Mouse (Mus musculus) lung, embryonic 16.5 days (tissue): Measurements from ENCODE around the gene Card19. TPM values are rescaled to one million over a fixed set of nuclear protein-coding genes. Genes with fewer than 3 reads are reported as not detected.

Experiments
- ATAC-seq: fragments of 200-750 bp; cut with Nextera tagmentation; 2 replicates; pipeline ENCODE4 v1.8.0; 2017; ENCODE audit warnings: low read depth, mild to moderate bottlenecking, moderate library complexity
- H3K27ac ChIP-seq: fragments of 300-500 bp; sonication (generic); 2 replicates; pipeline ENCODE4 v1.5.1; 2014; ENCODE audit warnings: mild to moderate bottlenecking, control low read depth, low read length
- H3K27me3 ChIP-seq: fragments of 300-500 bp; sonication (generic); 2 replicates; pipeline ENCODE4 v1.6.1; 2014; ENCODE audit warnings: low read depth, low read length, mixed read lengths; ENCODE audit not compliant: control insufficient read depth, insufficient read depth
- H3K36me3 ChIP-seq: fragments of 300-500 bp; sonication (generic); 2 replicates; pipeline ENCODE4 v1.6.1; 2014; ENCODE audit warnings: low read length; ENCODE audit not compliant: control insufficient read depth, insufficient read depth
- H3K4me1 ChIP-seq: fragments of 300-500 bp; sonication (generic); replicated peaks from 2 replicates; pipeline ENCODE4 v1.6.1; 2014; ENCODE audit warnings: low read length, mixed read lengths; ENCODE audit not compliant: control insufficient read depth, insufficient read depth
- H3K4me2 ChIP-seq: fragments of 300-500 bp; sonication (generic); 2 replicates; pipeline ENCODE4 v1.6.1; 2014; ENCODE audit warnings: low read depth, low read length, control low read depth
- H3K4me3 ChIP-seq: fragments of 300-500 bp; sonication (generic); 2 replicates; pipeline ENCODE4 v1.5.1; 2014; ENCODE audit warnings: mild to moderate bottlenecking, low read length, control low read depth
- H3K9ac ChIP-seq: fragments of 300-500 bp; sonication (generic); 2 replicates; pipeline ENCODE4 v1.6.1; 2014; ENCODE audit warnings: low read length, control low read depth
- H3K9me3 ChIP-seq: fragments of 300-500 bp; sonication (generic); 2 replicates; pipeline ENCODE4 v1.6.1; 2016; ENCODE audit warnings: low read length; ENCODE audit not compliant: control insufficient read depth
- WGBS: fragments of 180-500 bp; shearing (Covaris S2); extraction: QIAGEN DNeasy Blood & Tissue Kit; methylation state at CpG from one replicate; pipeline ENCODE4 v1.1.7; 2014; 5-methylcytosine and 5-hydroxymethylcytosine counted together
- polyA plus RNA-seq: library from polyadenylated mRNA; unstranded; fragments of >200 nt; fragmentation: Nextera tagmentation; extraction: Ambion mirVana; gene quantifications from 2 replicates; pipeline ENCODE4 v1.2.1, GENCODE M21; 2015

The Card19 gene
- 48.7 and 57.1 TPM in 2 replicates for polyA plus RNA-seq

DNA sequence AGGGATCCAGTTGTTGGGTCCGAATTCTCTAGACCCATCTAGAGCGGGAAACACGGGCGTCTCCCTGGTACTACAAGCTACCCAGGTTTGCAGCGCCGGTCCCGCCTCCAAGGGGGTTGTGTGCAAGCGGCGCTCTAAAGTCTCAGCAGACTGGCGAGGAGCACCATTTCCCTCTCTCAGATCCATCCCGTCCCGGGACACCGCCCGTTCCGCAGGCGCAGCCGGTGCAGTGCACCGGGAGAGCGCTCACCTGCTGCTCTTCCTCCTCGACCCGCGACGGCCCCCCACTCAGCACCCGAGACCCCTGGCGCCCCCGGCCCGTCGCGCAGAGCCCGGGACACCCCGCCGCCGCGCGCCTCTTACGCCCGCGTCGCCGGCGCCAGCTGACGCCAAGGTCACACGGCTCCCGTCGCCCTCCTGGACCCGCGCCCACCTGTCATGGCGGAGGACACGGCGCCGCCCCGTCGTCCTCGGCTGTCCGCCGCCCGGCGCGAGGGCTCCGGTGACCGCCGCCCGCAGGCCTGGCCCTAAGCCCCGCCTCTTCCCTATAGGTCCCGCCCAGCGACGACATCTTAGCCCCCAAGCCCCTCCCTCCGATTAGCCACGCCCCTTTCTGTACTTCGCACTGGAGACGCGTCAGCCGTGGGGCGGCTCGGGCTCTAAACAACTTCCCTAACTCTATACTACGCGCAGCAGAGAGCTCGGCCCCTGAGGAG, at the start of gene Card19:
Card19 (minus strand) TSS at position 534 of the 716 bp plus-strand sequence.
- H3K4me3 ChIP-seq: peak within 1 kb of the TSS; percentile 89
- peak within 1 kb of the TSS; percentile 81 for H3K4me2 ChIP-seq
- H3K9ac ChIP-seq: peak within 1 kb of the TSS; percentile 88
- no peaks in the 10 kb centered on the region for H3K9me3 ChIP-seq
- peak; percentile 96 for ATAC-seq
- WGBS: under 1% methylated on average over 69 of the region's 78 CpGs
- no peaks in the 10 kb centered on the region for H3K36me3 ChIP-seq
- peaks cover 24% of the 10 kb centered on the region for H3K4me1 ChIP-seq
- no peaks in the 10 kb centered on the region; the same call in 1 of the 2 replicates for H3K27me3 ChIP-seq
- peak within 1 kb of the TSS; percentile 87 for H3K27ac ChIP-seq

DNA sequence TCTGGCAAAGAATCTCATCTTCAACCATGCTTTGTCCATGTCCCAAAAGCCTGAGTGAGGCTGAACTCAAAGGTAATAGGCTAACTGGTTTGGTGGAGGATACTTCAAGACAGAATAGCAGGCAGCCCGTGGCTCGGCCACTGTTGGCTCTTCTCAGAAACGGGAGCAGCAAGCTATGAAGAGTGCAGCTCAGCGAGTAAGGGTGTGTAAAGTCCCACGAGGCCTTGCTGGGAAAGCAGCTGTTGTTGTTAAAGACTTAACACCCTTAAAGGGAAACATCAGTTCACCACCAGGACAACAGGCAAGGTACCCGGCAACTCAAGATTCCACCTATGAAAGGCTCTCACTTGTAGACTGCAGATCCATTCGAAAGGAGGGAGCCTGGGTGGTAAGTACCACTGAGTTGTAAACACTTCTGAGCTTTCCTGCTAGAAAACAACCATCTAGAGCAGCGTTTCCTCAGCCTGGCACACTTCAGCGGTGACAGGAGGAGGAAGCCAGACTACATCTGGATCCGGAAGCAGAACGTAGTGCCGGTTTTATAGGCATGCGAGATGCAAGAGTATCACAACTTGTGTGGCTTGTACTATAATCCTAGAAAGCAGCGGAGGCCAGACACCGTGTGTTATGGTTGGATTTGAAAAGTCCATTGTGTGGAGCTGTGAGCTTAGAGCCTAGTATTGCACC, 44.3 kb upstream of the Card19 start:
- Histone ChIP-seq H3K27me3 (no peaks in the 10 kb centered on the region), H3K4me2 (no peak overlapping the region), H3K4me3 (no peak overlapping the region), H3K9ac (no peak overlapping the region), H3K9me3 (no peaks in the 10 kb centered on the region), H3K36me3 (no peaks in the 10 kb centered on the region), H3K4me1 (no peaks in the 10 kb centered on the region), H3K27ac (no peak overlapping the region)
- WGBS: 71% methylated on average over 15 of the region's 15 CpGs
- ATAC-seq: no peak

DNA sequence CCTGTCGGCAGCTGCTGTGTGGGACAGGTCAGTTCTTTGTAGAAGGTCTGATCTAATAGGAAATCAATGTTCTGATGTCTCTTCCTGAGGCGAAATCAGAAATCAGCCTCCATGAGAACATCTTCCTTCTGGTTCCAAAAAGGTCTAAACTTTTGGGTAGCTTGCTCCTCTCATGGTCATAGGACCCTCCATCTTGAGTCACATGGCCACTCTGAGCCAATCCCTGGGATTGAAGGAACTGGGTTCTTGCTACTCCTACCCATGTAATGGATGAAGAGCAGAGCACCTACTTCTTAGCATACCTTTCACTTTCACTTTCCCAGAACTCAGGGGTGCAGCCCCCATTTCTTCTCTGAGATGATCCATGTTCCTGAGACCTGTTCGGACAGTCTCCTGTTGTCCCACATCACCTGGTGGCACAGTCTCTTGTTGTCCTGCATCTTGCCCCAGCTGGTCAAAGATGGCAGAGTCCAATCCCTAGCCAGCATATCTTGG, 42.0 kb upstream of the Card19 start:
- Histone ChIP-seq H3K27ac (no peak overlapping the region), H3K4me1 (no peaks in the 10 kb centered on the region), H3K4me2 (0 out of 2 replicates have a peak overlapping the region, but pooled peaks have one; percentile 8), H3K9ac (no peak overlapping the region), H3K9me3 (no peaks in the 10 kb centered on the region), H3K36me3 (no peaks in the 10 kb centered on the region), H3K27me3 (no peaks in the 10 kb centered on the region), H3K4me3 (no peak overlapping the region)
- ATAC-seq: no peak
- WGBS: 56% methylated on average over 3 of the region's 3 CpGs

DNA sequence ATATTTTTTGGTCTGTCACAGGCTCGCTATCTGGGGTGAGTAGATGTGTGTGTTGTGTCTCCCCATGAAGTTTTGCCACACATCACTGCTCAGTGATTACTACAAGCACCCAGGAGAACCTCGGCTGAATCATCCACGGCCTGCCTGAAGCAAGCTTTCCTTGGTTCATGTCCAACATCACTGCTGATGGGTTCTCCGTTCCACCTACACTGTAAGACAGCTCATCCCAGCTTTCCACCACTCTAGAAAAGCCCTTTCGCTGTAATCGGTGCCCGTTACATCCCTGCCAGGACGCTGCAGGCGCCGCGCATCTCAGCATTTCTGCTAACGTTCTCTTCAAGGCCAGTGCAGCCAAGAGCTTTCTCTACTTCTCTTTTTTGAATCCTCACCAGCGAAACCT, 36.9 kb upstream of the Card19 start:
- Histone ChIP-seq H3K4me1 (peaks cover 3% of the 10 kb centered on the region; the same call in 1 of the 2 replicates), H3K36me3 (no peaks in the 10 kb centered on the region), H3K4me3 (no peak overlapping the region), H3K27ac (no peak overlapping the region), H3K4me2 (no peak overlapping the region), H3K27me3 (peaks cover 11% of the 10 kb centered on the region), H3K9me3 (no peaks in the 10 kb centered on the region), H3K9ac (no peak overlapping the region)
- WGBS: 82% methylated on average over 13 of the region's 13 CpGs
- ATAC-seq: no peak

DNA sequence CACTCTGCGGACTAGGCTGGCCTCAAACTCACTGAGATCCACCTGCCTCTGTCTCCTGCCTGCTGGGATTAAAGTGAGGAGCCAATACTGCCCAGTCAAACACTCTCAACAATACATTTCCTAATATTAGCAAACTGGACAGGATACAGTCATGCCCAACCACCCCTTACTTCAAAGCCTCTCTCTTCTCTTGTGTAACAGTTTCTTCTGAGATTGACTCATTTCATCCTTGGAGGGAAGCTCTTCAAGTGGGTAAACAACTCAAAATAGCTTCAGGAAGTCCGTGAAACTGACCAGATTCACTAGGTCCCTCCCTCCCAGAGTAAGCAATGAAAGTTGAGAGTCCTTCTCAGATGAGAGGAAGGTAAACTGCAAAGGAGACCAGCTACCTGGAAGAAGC, 36.3 kb upstream of the Card19 start:
- Histone ChIP-seq H3K4me2 (no peak overlapping the region), H3K9ac (no peak overlapping the region), H3K27ac (no peak overlapping the region), H3K27me3 (peaks cover 14% of the 10 kb centered on the region), H3K4me1 (peaks cover 6% of the 10 kb centered on the region; the same call in 1 of the 2 replicates), H3K36me3 (no peaks in the 10 kb centered on the region), H3K4me3 (no peak overlapping the region), H3K9me3 (no peaks in the 10 kb centered on the region)
- ATAC-seq: 0 out of 2 replicates have a peak, but pooled peaks have one; percentile 21
- WGBS: 47% methylated on average over 2 of the region's 2 CpGs

DNA sequence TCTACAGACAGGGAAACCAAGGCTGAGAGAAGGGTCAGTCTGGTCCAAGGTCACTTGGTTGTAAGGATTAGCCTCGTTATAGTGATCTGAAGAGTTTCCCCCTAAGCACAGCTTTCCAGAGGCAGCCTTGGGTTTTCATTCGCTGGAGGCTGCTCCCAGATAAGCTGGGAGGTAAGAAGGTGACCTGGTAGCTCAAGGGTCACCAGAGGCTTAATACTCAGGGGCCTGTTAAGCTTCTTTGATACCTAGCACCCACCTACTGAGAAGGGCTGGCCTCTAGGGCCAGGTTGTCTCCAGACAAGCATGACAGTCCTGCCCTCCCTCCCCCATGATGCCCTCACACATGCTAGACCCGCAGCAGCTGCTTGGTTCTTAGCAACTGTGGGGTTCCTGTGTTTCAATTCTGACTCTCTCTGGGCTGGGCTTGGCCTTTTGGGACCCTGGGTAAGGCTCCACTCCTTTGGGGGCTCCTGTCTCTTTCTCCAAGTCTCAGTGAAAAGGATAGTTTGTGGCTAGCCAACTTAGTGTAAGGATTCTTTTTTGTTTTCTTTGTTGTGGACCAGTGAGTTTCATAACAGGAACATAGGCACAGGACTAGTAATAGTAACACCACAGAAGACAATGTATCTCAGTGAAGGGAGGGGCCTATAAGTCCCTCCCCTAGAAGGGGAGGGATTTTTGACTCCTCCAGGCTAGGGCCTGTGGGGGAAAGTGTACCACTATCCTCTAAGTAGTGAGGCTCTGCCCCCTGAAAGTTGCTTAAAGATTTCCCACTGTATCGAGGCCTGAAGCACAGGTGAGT, 35.1 kb upstream of the Card19 start:
- Histone ChIP-seq H3K4me3 (no peak overlapping the region), H3K4me1 (peaks cover 6% of the 10 kb centered on the region; the same call in 1 of the 2 replicates), H3K4me2 (no peak overlapping the region), H3K9me3 (no peaks in the 10 kb centered on the region), H3K27ac (no peak overlapping the region), H3K36me3 (no peaks in the 10 kb centered on the region), H3K9ac (no peak overlapping the region), H3K27me3 (peaks cover 22% of the 10 kb centered on the region)
- 39% methylated on average over 4 of the region's 4 CpGs for WGBS
- no peak for ATAC-seq

DNA sequence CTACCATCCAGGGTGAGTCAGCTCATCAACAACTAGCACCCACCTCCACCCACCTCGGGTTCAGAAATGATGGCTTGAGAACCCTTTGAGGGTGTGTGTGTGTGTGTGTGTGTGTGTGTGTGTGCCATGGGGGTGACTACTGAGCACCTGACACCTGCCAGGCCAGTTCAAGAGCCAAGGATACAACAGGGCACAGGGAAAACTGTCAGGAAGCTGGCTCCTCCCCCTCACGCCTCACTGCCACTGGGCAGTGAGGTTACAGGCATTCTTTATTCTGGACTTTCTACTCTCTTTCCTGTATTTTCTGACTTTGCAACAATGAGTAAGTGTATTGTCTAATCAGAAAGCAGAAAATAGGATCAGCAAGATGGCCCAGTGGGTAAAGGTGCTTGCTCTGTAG, 33.8 kb upstream of the Card19 start:
- H3K27ac ChIP-seq: no peak overlapping the region
- peaks cover 22% of the 10 kb centered on the region for H3K27me3 ChIP-seq

DNA sequence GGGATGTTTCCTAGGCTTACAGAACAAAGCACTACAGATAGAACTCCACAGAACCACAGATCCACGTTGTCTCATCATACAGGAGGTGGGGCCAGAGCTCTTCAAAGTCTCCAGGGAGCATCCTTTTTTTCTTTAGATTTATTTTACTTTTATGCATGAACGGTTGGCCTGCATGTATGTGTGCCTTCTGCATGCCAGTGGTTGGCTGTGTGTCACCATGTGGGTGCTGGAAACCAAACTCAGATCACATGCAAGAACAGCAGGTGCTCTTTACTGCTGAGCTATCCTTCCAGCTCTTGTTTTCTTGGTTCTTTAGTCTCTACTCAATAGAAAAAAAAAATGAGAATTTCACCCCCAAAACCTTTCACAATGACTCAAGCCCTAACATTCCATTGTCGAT, 33.1 kb upstream of the Card19 start:
- peaks cover 6% of the 10 kb centered on the region; the same call in 1 of the 2 replicates for H3K4me1 ChIP-seq
- H3K4me3 ChIP-seq: no peak overlapping the region
- ATAC-seq: no peak
- no peak overlapping the region for H3K27ac ChIP-seq
- H3K4me2 ChIP-seq: no peak overlapping the region
- H3K9me3 ChIP-seq: no peaks in the 10 kb centered on the region
- no peak overlapping the region for H3K9ac ChIP-seq
- WGBS: 42% methylated on average over 3 of the region's 3 CpGs
- peaks cover 22% of the 10 kb centered on the region for H3K27me3 ChIP-seq
- no peaks in the 10 kb centered on the region for H3K36me3 ChIP-seq

More for the DNA sequence above, 33.8 kb upstream of the Card19 start:
- ATAC-seq: no peak
- 66% methylated on average over 2 of the region's 2 CpGs for WGBS
- Histone ChIP-seq H3K9me3 (no peaks in the 10 kb centered on the region), H3K4me3 (no peak overlapping the region), H3K9ac (no peak overlapping the region), H3K36me3 (no peaks in the 10 kb centered on the region), H3K4me2 (no peak overlapping the region), H3K4me1 (peaks cover 6% of the 10 kb centered on the region; the same call in 1 of the 2 replicates)
